Mouse (Mus musculus): ENCODE data around the gene Tmprss11e. TPM values are rescaled to one million over a fixed set of nuclear protein-coding genes. Genes with fewer than 3 reads are reported as not detected.

Tmprss11e gene
- total RNA-seq (2014; rRNA removed) (0.14 TPM in 1 of 2 replicates, not detected in the other), polyA plus RNA-seq (2015; fragmentation: Nextera tagmentation; extraction: Ambion mirVana) (not detected in 2 replicates)

GRCm38 (mm10) chr5:86745715-86746114 is at the start of gene Tmprss11e:
Gene Tmprss11e, minus strand, starts transcription at chr5:86745815.
- Histone ChIP-seq H3K4me1 (ENCODE audit: insufficient read depth) (no peaks in the 10 kb centered on the region), H3K27ac (ENCODE audit: low read depth, low read length) (no peak within 1 kb of the TSS), H3K9me3 (ENCODE audit: low read length) (no peaks in the 10 kb centered on the region), H3K9ac (no peak within 1 kb of the TSS), H3K4me2 (ENCODE audit: low read depth) (no peak within 1 kb of the TSS), H3K27me3 (ENCODE audit: insufficient read depth, low read length) (no peaks in the 10 kb centered on the region), H3K4me3 (ENCODE audit: low read depth, low read length) (no peak within 1 kb of the TSS), H3K36me3 (ENCODE audit: insufficient read depth) (no peaks in the 10 kb centered on the region)
- TF ChIP-seq CTCF (IDR thresholded peaks at IDR 0.05; ENCODE audit: low read depth) = no peak
- WGBS = 71% methylated on average over 4 of the region's 4 CpGs
- DNase-seq (no peak), ATAC-seq (no peak)

- Histone ChIP-seq H3K27ac (ENCODE audit: low read depth, low read length) (no peak overlapping the region), H3K9ac (no peak overlapping the region), H3K9me3 (ENCODE audit: low read length) (no peaks in the 10 kb centered on the region), H3K4me1 (ENCODE audit: insufficient read depth) (no peaks in the 10 kb centered on the region), H3K27me3 (ENCODE audit: insufficient read depth, low read length) (no peaks in the 10 kb centered on the region), H3K4me3 (ENCODE audit: low read depth, low read length) (no peak overlapping the region), H3K4me2 (ENCODE audit: low read depth) (no peak overlapping the region), H3K36me3 (ENCODE audit: insufficient read depth) (no peaks in the 10 kb centered on the region)
- 79% methylated on average over 8 of the region's 8 CpGs for WGBS
- no peak for ATAC-seq
- DNase-seq = no peak
- no peak for TF ChIP-seq CTCF (IDR thresholded peaks at IDR 0.05; ENCODE audit: low read depth)
Measured at GRCm38 (mm10) chr5:86792807-86793206, 47.2 kb upstream of the Tmprss11e start.

GRCm38 (mm10) chr5:86792249-86792648 is 46.6 kb upstream of the Tmprss11e start:
- Histone ChIP-seq H3K36me3 (ENCODE audit: insufficient read depth) (no peaks in the 10 kb centered on the region), H3K9me3 (ENCODE audit: low read length) (no peaks in the 10 kb centered on the region), H3K4me1 (ENCODE audit: insufficient read depth) (no peaks in the 10 kb centered on the region), H3K4me2 (ENCODE audit: low read depth) (no peak overlapping the region), H3K27me3 (ENCODE audit: insufficient read depth, low read length) (no peaks in the 10 kb centered on the region), H3K27ac (ENCODE audit: low read depth, low read length) (no peak overlapping the region), H3K4me3 (ENCODE audit: low read depth, low read length) (no peak overlapping the region), H3K9ac (no peak overlapping the region)
- 72% methylated on average over 4 of the region's 4 CpGs for WGBS
- DNase-seq (no peak), ATAC-seq (no peak)
- no peak for TF ChIP-seq CTCF (IDR thresholded peaks at IDR 0.05; ENCODE audit: low read depth)

- Histone ChIP-seq H3K4me1 (ENCODE audit: insufficient read depth) (no peaks in the 10 kb centered on the region), H3K27ac (ENCODE audit: low read depth, low read length) (no peak overlapping the region), H3K9ac (no peak overlapping the region), H3K9me3 (ENCODE audit: low read length) (no peaks in the 10 kb centered on the region), H3K4me2 (ENCODE audit: low read depth) (no peak overlapping the region), H3K36me3 (ENCODE audit: insufficient read depth) (no peaks in the 10 kb centered on the region), H3K27me3 (ENCODE audit: insufficient read depth, low read length) (no peaks in the 10 kb centered on the region), H3K4me3 (ENCODE audit: low read depth, low read length) (no peak overlapping the region)
- ATAC-seq = no peak
- DNase-seq = no peak
- 66% methylated on average over 2 of the region's 2 CpGs for WGBS
- TF ChIP-seq CTCF (IDR thresholded peaks at IDR 0.05; ENCODE audit: low read depth) = no peak
Measured at GRCm38 (mm10) chr5:86789954-86790353, 44.3 kb upstream of the Tmprss11e start.

GRCm38 (mm10) chr5:86786798-86787197 is 41.2 kb upstream of the Tmprss11e start:
- Histone ChIP-seq H3K27ac (ENCODE audit: low read depth, low read length) (no peak overlapping the region), H3K9me3 (ENCODE audit: low read length) (no peaks in the 10 kb centered on the region), H3K4me1 (ENCODE audit: insufficient read depth) (no peaks in the 10 kb centered on the region), H3K36me3 (ENCODE audit: insufficient read depth) (no peaks in the 10 kb centered on the region), H3K4me2 (ENCODE audit: low read depth) (no peak overlapping the region), H3K9ac (no peak overlapping the region), H3K4me3 (ENCODE audit: low read depth, low read length) (no peak overlapping the region), H3K27me3 (ENCODE audit: insufficient read depth, low read length) (no peaks in the 10 kb centered on the region)
- TF ChIP-seq CTCF (IDR thresholded peaks at IDR 0.05; ENCODE audit: low read depth) = no peak
- no peak for ATAC-seq
- WGBS = 37% methylated on average over 1 of the region's 1 CpGs
- no peak for DNase-seq

- Histone ChIP-seq H3K4me1 (ENCODE audit: insufficient read depth) (no peaks in the 10 kb centered on the region), H3K27me3 (ENCODE audit: insufficient read depth, low read length) (no peaks in the 10 kb centered on the region), H3K9me3 (ENCODE audit: low read length) (no peaks in the 10 kb centered on the region), H3K36me3 (ENCODE audit: insufficient read depth) (no peaks in the 10 kb centered on the region), H3K4me3 (ENCODE audit: low read depth, low read length) (no peak overlapping the region), H3K9ac (no peak overlapping the region), H3K27ac (ENCODE audit: low read depth, low read length) (no peak overlapping the region), H3K4me2 (ENCODE audit: low read depth) (no peak overlapping the region)
- no peak for TF ChIP-seq CTCF (IDR thresholded peaks at IDR 0.05; ENCODE audit: low read depth)
- 63% methylated on average over 1 of the region's 1 CpGs for WGBS
- DNase-seq (no peak), ATAC-seq (no peak)
Measured at GRCm38 (mm10) chr5:86784205-86784604, 38.6 kb upstream of the Tmprss11e start.

GRCm38 (mm10) chr5:86783059-86783458 is 37.4 kb upstream of the Tmprss11e start:
- no peak overlapping the region for H3K9ac ChIP-seq
- no peak overlapping the region for H3K4me3 ChIP-seq (ENCODE audit: low read depth, low read length)
- H3K27ac ChIP-seq (ENCODE audit: low read depth, low read length) = no peak overlapping the region
- ATAC-seq (no peak), DNase-seq (no peak)
- no peak for TF ChIP-seq CTCF (IDR thresholded peaks at IDR 0.05; ENCODE audit: low read depth)
- WGBS = 69% methylated on average over 8 of the region's 8 CpGs
- H3K4me2 ChIP-seq (ENCODE audit: low read depth) = no peak overlapping the region
- H3K9me3 ChIP-seq (ENCODE audit: low read length) = no peaks in the 10 kb centered on the region
- no peaks in the 10 kb centered on the region for H3K27me3 ChIP-seq (ENCODE audit: insufficient read depth, low read length)
- H3K4me1 ChIP-seq (ENCODE audit: insufficient read depth) = no peaks in the 10 kb centered on the region
- H3K36me3 ChIP-seq (ENCODE audit: insufficient read depth) = no peaks in the 10 kb centered on the region
